Mouse (Mus musculus): ENCODE results near the gene Ciapin1.

Ciapin1 gene

DNA sequence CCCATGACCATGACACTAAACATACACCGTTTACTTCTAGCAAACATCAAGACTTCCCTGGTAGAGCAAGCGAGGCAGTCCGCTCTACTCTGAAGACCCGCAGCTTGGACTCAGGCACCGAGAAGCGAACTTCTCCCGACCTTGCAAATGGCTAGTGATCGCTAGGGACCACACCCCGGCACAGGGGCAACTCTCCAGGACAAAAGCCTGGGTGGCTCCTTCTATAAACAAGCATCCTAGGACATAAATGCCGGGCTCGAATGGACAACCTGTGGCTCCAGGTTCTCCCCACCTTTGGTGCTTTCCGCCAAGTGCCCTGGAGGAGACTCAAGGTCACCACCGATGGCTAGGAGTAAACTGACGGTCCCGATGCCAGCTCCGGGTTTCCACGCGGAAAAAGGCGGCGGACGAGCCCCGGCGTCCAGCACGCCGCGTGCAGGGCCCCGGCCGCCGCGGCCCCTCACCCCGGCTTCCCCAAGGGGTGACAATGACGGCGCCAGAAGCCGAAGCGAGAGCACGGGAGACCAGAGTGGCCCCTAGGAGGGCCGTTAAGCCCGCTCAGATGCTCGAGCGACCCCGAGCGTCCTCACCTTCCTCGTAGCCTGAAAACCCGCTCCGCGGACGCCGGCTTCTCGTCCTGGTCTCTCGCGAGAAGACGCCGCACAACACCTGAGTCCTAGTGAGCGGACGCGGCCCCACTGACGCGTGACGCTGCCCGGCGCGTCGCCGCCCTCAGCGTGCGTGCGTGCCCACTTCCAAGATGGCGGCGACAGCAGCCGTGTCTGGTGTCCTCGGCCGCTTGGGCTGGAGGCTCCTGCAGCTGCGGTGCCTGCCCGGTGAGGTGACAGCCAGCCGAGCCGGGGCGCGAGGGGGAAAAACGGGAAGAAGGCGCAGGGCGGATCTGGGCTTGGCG lies at the start of gene Ciapin1, which contains the start of gene Coq9:
Gene Ciapin1, minus strand, starts transcription at position 697 of the 913 bp plus-strand sequence.
Gene Coq9, plus strand, starts transcription at position 660 of the 913 bp plus-strand sequence.
- peak; percentile 99 for DNase-seq

DNA sequence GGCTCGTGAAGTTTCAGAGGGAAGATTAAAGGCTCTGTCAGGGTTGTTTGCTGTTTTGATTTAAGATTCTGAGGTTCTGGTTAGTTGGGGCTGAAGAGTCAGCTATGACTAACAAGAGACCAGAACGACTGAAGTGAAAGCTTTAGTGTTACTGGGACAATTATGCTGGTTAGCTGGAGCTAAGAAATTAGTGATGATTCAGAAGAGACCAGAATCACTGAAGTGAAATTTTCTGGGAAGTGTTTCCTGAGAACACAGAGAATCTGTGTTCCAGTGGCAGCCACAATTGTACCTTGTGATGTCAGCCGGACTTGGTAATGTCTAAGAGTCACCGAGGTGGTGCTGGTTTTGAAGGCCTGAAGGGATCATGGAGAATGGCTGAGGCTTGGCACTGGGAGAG lies 42.6 kb upstream of the Ciapin1 start:
- no peak for DNase-seq

DNA sequence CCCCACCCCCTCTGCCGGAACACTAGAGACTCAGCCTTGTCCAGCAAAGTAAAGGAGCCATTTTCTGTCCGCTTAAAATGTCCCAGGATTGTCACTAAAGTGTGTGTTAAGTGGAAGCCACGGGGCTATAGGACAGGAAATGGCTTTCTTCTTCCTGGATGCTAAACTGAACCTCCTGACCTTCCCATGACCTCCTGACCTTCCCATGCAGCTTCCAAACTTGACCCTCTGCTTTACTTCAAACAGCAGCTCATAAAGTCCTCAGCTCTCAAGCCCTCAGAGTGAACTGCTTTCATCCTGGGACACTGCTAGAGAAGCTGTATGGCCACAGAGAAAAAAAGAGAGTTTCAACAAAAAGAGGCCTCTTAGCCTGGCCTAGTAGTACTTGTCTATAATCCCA lies 38.7 kb upstream of the Ciapin1 start:
- no peak for DNase-seq

DNA sequence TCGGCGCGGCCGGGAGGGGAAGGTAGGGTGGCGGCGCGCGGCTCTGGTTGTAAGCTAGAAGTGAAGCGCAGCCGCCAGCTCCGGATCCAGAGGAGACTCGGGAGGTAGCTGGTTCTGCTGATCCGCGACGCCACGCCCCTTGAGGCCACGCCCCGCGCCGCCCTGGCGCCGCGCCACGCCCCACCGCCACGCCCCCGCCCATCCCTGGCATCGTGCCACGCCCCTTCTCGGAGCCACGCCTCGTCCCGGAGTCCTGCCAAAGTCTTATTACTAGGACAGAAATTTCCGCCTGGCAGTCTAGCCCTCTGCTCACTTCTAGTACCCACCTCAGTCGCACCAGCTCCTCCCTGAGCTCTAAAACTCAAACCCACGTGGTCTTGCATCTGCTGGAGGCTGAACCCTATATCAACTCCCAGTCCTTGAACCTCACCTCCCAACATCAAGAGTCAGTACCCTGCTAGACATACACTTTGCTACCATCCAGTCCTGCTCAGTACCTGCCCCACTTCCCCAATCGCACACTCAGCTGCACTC lies 38.1 kb upstream of the Ciapin1 start, which contains the start of gene Dok4:
Gene Dok4, minus strand, starts transcription at position 134 of the 534 bp plus-strand sequence.
- peak; percentile 90 for DNase-seq

DNA sequence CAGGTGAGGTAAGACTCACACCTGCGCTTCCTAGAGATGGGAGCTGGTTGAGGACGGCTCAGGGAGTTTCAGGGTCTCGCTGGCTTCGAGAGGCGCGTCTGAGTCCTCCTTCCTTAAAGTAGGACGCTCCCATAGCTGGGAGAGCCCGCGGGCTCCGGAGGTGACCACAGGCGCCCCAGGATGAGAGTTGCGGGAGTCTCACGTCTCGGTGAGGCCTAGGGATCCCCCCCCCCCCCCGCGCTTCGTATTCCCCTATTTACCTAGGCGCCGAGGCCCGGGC lies 37.7 kb upstream of the Ciapin1 start:
- DNase-seq = no peak

DNA sequence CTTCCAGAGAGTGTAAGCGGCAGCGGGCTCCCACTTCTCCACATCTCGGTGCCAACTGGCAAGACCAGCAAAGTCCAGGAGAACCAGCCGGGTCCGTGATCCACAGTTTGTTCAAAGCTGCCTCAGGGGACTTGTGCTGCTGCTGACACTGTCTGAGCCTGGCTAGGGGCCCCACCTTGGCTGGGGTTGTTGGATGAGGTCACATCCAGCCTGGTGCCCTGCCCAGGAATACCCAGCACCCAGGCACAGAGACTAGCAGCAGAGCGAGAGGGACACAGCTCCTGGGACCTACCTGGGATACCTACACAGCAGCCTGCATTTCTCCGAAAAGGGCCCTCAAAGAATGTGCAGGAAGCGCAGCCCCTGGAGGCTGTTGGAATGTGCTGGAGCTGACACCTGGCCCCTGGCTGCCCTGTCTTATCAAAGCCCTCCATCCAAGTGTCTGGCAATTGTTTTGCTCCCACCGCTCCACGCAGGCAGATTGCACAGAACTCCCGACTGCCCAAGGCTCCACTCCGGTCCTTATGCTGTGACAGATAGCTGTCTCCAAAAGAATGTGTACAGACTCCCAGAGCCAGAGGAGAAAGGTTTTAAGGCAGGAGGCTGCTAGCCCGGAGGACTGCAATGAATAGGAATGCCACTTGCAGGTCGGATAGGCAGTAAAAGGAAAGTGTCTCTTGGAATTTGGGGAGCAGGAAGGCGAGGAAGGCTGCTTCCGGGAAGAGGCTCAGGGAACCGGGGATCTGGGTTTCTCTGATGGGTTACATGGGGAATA lies 37.1 kb upstream of the Ciapin1 start:
- peak; percentile 19 for DNase-seq

DNA sequence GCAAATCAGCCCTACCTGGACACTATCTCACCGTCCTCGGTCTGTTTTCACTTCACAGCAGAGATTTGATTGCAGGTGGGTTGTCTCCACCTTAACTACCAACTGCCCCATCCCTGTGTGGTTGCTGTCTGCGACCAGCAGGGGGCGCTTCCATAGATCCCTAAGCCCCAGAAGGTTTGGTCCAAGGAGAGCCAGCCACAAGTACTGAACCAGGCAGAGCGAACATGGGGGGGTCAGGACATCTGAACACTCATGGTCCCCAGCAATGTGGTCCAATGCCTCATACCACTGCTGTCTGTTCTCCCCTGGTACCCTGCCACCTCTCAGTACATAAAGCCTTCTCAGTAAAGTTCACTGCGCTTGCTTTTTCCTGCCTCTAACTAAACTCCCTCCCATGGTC lies 36.2 kb upstream of the Ciapin1 start:
- peak; percentile 83 for DNase-seq

GRCm38 (mm10) chr8:94872576-94872975 lies 34.4 kb upstream of the Ciapin1 start:
- DNase-seq = no peak

- DNase-seq = peak; percentile 29
These were observed 34.0 kb upstream of the Ciapin1 start for GRCm38 (mm10) chr8:94872156-94872555.

DNA sequence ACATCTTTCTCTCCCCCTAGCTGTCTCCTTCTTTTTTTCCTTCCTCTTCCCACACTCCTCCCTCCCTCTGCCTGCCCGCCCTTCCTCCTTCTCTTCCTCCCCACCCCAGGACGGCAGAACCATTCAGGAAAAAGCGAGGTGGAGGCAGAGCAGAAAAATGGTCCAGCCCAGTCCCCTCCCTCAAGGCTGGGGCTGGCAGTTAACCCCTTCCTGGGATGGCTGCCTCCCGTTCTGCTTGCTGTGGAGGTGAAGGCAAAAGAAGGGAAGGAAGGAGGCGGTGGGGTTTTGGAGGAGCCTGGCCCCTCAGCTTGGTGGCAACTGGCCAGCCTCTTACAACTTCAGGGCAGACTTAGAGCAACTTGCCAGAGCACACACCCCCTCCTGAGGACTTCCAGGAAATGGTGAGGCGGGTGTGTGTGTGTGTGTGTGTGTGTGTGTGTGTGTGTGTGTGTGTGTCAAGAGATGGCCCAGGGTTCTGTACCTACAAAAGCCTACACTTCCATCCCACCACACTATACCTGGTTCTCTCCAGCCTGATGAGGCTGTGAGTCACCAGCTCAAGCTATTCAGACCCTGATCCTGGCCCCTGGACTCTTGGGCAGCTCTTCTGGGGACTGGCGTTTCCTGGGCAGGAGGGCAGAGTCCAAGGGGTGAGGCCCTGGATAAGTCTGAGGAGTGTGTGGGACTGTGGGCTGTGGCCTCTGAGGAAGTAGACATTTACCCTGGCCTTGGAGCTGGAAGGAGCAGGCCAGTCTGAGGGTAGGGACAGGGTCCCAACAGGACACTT lies 33.1 kb upstream of the Ciapin1 start:
- peak; percentile 78 for DNase-seq

- peak; percentile 17 for DNase-seq
These were observed 32.4 kb upstream of the Ciapin1 start for GRCm38 (mm10) chr8:94870474-94871107.

DNA sequence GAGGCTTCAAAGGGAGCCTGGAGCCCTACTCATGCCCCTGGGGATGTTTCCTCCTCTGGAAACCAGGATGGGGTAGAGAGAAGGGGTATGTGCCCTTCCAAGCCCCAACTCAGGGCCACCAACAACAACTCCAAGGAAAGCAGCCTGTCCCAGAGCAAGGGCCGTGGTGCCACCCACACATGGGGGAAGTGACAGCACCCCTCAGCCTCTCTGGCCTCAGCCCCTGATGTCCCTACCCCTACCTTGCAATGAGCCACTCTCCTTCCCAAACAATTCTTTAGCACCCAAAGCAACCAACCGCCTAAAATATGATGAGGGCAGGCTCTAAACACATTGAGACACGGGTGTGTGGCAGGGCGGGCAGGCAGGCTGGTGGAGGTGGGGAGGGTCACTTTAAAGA lies 31.8 kb upstream of the Ciapin1 start:
- no peak for DNase-seq

GRCm38 (mm10) chr8:94869146-94869545 lies 31.0 kb upstream of the Ciapin1 start:
- no peak for DNase-seq

- no peak for DNase-seq
These were observed 28.8 kb upstream of the Ciapin1 start for GRCm38 (mm10) chr8:94866921-94867320.

GRCm38 (mm10) chr8:94865292-94865691 lies 27.1 kb upstream of the Ciapin1 start:
- no peak for DNase-seq

DNA sequence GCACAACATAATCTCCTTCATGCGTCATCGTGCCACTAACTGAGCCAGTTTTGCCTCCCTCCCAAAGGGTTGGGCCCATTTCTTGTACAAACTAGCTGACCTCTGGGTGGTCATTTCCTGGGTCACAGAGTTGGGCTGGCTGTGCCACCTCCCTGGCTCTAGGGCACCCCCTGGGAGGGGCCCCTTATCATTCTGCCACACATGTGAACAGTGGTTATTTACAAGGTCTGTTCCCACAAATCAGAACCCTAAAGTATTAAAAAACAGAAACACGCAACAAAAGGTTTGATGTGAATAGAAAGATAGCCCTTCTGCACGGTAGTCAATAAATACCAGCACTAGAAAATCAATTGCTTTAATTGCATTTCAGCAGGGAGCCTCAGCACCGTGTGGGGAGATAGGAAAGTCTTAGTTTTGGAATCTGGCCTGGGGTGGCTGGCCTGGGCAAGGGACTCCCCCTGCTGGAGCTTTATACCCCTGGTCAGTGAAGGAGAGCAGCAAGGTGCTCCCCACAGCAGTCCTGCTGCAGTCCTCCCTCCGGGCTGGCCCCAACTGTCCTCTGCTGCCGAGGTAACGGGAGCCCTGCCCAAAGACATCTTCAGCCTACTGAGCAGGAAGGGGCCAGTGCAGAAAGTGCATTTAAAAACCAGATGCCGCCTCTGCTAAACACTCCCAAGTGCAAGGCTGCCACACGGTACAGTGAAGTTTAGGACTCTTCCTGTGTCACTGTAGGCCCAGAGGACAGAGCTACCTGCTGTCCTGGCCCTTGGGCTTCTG lies 25.9 kb upstream of the Ciapin1 start:
- no peak for DNase-seq

DNA sequence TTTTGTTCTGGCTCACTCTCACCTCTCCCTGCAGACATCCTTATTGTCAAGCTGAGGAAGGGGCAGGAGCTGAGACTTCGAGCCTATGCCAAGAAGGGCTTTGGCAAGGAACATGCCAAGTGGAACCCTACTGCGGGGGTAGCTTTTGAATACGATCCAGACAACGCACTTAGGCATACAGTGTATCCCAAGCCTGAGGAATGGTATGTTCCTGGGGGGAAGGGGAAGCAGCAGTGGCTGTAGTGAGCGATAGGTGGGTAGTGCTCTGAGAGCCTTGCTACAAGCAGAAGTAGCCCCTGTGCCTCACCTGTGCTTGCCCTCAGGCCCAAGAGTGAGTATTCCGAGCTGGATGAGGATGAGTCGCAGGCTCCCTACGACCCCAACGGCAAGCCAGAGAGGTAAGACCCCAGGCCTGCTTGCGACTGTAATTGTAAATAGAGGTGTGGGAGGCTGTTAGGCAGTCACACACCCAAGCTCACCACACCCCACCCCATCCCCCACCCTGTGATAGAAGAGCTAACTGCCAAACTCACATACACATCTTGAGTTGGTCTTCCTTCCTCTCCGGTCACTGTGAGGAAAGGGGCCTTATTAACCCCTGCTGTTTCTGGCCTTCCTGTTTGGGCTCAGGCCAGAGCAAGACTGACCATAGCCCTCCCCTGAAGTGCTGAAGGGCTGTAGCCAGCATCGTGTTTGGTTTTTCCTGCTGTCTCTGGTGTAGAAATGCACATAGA lies 24.5 kb upstream of the Ciapin1 start:
- no peak for DNase-seq

DNA sequence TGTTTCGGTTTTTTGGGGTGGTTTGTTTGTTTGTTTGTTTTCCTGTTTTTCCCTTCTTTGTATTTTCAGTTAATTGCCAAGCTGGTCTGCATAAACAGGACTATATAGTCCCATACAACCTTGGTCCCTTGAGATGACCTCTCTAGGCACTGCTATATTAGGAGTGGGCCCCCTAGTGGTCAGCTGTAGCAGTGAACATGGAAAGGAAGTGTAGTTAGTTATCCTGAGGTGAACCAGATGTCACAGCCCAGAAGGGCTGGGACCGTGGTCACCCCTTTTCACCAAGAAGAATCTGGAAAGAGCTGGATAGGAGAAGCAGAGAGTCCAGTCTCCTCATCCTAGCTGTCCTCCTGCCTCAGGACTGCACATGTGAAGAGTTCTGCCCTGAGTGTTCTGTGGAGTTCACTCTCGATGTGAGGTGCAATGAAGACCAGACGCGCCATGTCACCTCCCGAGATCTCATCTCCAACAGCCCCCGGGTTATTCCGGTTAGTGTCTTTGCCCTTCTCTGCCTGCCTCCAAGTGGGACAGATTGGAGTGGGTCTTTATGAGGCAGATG lies 23.3 kb upstream of the Ciapin1 start:
- DNase-seq = peak; percentile 79

GRCm38 (mm10) chr8:94857346-94858173 lies 19.4 kb upstream of the Ciapin1 start, which contains the start of gene Polr2c:
TSS of gene Polr2c (plus strand) at chr8:94857450.
- DNase-seq = peak; percentile 92

- DNase-seq = no peak
These were observed 18.8 kb upstream of the Ciapin1 start for GRCm38 (mm10) chr8:94857011-94857345.
